Mouse (Mus musculus) midbrain, embryonic 11.5 days (tissue): Measurements from ENCODE around the gene Cplane1. TPM values are rescaled to one million over a fixed set of nuclear protein-coding genes. Genes with fewer than 3 reads are reported as not detected.
A peak's percentile ranks its signal among the peaks of the same experiment; 100 is the strongest.
"Not testable (repeated sequence)": the region's sequence is repeated elsewhere in the genome, so short reads cannot be mapped to it uniquely, and the experiment has no call there.

ENCODE experiments used
- ATAC-seq: fragments of 200-750 bp; cut with Nextera tagmentation; 2 replicates; pipeline ENCODE4 v1.8.0; 2017; ENCODE audit warnings: moderate TSS enrichment, moderate library complexity; ENCODE audit not compliant: low FRiP score
- DNase-seq: peaks from one replicate; pipeline ENCODE4 v3.0.0; 2015; ENCODE audit warnings: low spot score; ENCODE audit errors: missing footprints
- H3K27ac ChIP-seq: fragments of 300-500 bp; sonication (generic); 2 replicates; pipeline ENCODE4 v1.5.1; 2014; ENCODE audit warnings: low read depth, low read length
- H3K27me3 ChIP-seq: fragments of 300-500 bp; sonication (generic); 2 replicates; pipeline ENCODE4 v1.6.1; 2014; ENCODE audit warnings: mild to moderate bottlenecking, low read length, moderate library complexity, mixed read lengths; ENCODE audit not compliant: control insufficient read depth, insufficient read depth
- H3K36me3 ChIP-seq: fragments of 300-500 bp; sonication (generic); 2 replicates; pipeline ENCODE4 v1.6.1; 2014; ENCODE audit warnings: mild to moderate bottlenecking, low read length, moderate library complexity, mixed read lengths; ENCODE audit not compliant: control insufficient read depth, insufficient read depth
- H3K4me1 ChIP-seq: fragments of 300-500 bp; sonication (generic); 2 replicates; pipeline ENCODE4 v1.6.1; 2014; ENCODE audit warnings: low read length; ENCODE audit not compliant: control insufficient read depth, insufficient read depth
- H3K4me2 ChIP-seq: fragments of 300-500 bp; sonication (generic); 2 replicates; pipeline ENCODE4 v1.6.1; 2014; ENCODE audit warnings: mild to moderate bottlenecking, moderate library complexity
- H3K4me3 ChIP-seq: fragments of 300-500 bp; sonication (generic); 2 replicates; pipeline ENCODE4 v1.5.1; 2014; ENCODE audit warnings: low read depth, low read length
- H3K9ac ChIP-seq: fragments of 300-500 bp; sonication (generic); 2 replicates; pipeline ENCODE4 v1.6.1; 2014; ENCODE audit warnings: low read length
- H3K9me3 ChIP-seq: fragments of 300-500 bp; sonication (generic); 2 replicates; pipeline ENCODE4 v1.6.1; 2016; ENCODE audit warnings: low read length; ENCODE audit not compliant: control insufficient read depth
- WGBS: fragments of 180-500 bp; shearing (Covaris S2); extraction: QIAGEN DNeasy Blood & Tissue Kit; methylation state at CpG from one replicate; pipeline ENCODE4 v1.1.7; 2014; 5-methylcytosine and 5-hydroxymethylcytosine counted together
- polyA plus RNA-seq: library from polyadenylated mRNA; unstranded; fragments of >200 nt; fragmentation: Nextera tagmentation; extraction: Ambion mirVana; gene quantifications from 2 replicates; pipeline ENCODE4 v1.2.1, GENCODE M21; 2014

The Cplane1 gene
- polyA plus RNA-seq, 1 experiment from 2014 or later = 11.4 TPM

DNA sequence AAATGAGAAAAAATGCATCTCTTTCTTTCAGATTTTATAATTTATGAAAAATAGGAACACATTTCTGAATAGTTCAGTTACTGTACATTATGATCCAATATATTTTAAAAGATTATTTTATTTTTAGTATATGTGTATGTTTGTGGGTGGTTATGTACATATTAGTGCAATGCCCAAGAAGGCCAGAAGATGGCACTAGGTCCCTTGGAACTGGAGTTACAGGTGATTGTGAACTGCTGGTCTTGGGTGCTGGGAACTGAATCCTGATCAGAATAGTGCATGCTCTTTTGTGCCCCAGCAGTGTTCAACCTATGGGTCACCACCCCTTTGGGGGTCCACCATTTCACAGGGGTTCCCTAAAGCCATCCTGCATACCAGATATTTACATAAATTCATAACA, 31.4 kb downstream of the Cplane1 start:
- no peaks in the 10 kb centered on the region for H3K4me1 ChIP-seq
- ATAC-seq (no peak), DNase-seq (no peak)

DNA sequence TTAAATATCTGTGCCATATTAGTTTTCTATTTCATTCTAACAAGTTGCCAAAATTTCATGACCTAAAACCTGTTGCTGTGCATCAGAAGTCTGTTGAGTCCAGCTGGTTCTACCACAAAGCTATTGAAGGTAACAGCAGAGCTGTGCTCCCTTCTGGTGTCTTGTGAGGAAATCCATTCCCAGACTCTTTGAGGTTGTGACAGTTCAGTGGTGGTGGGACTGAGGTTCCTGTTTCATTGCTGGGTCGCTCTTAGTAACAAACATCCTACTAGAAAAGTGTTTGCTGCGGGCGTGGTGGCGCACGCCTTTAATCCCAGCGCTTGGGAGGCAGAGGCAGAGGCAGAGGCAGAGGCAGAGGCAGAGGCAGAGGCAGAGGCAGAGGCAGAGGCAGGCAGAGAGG, 39.5 kb downstream of the Cplane1 start:
- WGBS = 89% methylated on average over 6 of the region's 6 CpGs
- Histone ChIP-seq H3K4me2 (no peak overlapping the region), H3K9ac (no peak overlapping the region), H3K9me3 (no peaks in the 10 kb centered on the region), H3K4me3 (no peak overlapping the region), H3K4me1 (no peaks in the 10 kb centered on the region), H3K36me3 (peaks cover 10% of the 10 kb centered on the region; the same call in 1 of the 2 replicates), H3K27me3 (no peaks in the 10 kb centered on the region), H3K27ac (no peak overlapping the region)
- no peak for ATAC-seq
- no peak for DNase-seq

More for the DNA sequence above, 31.4 kb downstream of the Cplane1 start:
- peaks cover 28% of the 10 kb centered on the region for H3K36me3 ChIP-seq
- H3K4me3 ChIP-seq = no peak overlapping the region
- no peak overlapping the region for H3K9ac ChIP-seq
- H3K9me3 ChIP-seq = no peaks in the 10 kb centered on the region
- no peaks in the 10 kb centered on the region for H3K27me3 ChIP-seq
- H3K27ac ChIP-seq = no peak overlapping the region
- H3K4me2 ChIP-seq = no peak overlapping the region

DNA sequence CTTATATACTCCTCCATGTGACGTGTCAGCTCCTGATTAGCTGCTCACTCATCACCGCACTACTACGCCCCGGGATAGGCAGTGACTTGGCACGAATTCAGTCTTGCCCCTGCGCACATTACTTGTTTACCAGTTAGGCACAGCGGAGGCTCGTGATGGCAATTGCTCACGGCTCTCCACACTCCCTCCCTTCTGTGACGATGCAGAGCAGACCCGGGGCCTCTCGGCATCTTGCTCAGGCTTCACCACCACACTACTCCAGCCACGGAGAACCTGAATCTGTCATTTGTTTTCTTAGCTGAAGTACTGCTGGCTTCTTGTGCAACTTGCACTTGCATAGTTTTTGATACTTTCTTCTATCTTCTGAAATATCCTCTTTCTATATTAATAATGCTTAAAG, 45.9 kb downstream of the Cplane1 start:
- H3K4me1 ChIP-seq = no peaks in the 10 kb centered on the region
- H3K4me3 ChIP-seq = no peak overlapping the region
- DNase-seq (no peak), ATAC-seq (no peak)
- no peaks in the 10 kb centered on the region for H3K27me3 ChIP-seq
- WGBS = 96% methylated on average over 13 of the region's 13 CpGs
- no peak overlapping the region for H3K27ac ChIP-seq
- no peak overlapping the region for H3K4me2 ChIP-seq
- peaks cover 4% of the 10 kb centered on the region; the same call in 1 of the 2 replicates for H3K36me3 ChIP-seq
- no peaks in the 10 kb centered on the region for H3K9me3 ChIP-seq
- no peak overlapping the region for H3K9ac ChIP-seq

DNA sequence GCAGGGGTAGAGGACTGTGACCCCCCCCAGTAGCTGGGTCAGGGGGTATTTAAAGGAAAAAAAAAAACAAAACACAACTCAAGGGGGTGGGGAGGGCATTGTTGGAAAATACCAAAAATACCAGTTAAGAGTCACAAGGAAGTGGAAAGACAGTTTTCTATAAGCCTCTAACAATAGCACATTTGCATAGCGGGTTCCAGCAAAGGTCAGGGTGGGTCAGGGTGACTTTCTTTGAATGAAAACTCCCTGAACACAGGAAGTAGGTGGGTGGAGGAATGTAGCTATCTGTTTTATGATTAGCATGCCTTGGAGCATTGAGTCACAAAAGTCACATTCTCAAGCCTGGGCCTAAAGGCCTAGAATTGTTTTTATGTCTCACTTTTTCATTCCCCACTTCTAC, 65.3 kb downstream of the Cplane1 start:
- not testable (repeated sequence) for H3K27me3 ChIP-seq, H3K4me1 ChIP-seq, DNase-seq, ATAC-seq, H3K4me3 ChIP-seq, H3K9me3 ChIP-seq, H3K9ac ChIP-seq, H3K4me2 ChIP-seq, H3K27ac ChIP-seq
- WGBS = 86% methylated on average over 1 of the region's 1 CpGs
- H3K36me3 ChIP-seq = peaks cover 24% of the 10 kb centered on the region

DNA sequence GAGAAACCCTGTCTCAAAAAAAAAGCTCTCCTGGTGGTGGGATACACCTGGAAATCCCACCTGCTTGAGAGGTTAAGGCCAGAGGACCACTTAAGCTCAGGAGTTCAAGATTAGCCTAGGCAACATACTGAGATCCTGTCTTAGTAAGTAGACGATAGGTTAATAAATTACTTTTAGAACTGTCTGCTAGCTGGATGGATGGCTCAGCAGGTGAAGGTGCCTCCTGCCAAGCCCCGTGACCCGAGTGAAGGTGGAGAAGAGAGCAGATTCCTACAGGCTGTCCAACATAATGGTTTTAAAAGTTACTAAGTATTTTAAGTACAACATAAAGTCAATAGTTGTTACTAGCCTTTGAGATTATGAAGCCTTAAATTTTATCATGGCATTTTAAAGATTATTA, 97.0 kb downstream of the Cplane1 start:
- Histone ChIP-seq H3K4me1 (no peaks in the 10 kb centered on the region), H3K27me3 (no peaks in the 10 kb centered on the region), H3K4me3 (no peak overlapping the region), H3K9ac (no peak overlapping the region), H3K27ac (no peak overlapping the region), H3K9me3 (no peaks in the 10 kb centered on the region), H3K36me3 (peaks cover 8% of the 10 kb centered on the region; the same call in 1 of the 2 replicates), H3K4me2 (no peak overlapping the region)
- no peak for ATAC-seq
- 89% methylated on average over 3 of the region's 3 CpGs for WGBS
- no peak for DNase-seq

DNA sequence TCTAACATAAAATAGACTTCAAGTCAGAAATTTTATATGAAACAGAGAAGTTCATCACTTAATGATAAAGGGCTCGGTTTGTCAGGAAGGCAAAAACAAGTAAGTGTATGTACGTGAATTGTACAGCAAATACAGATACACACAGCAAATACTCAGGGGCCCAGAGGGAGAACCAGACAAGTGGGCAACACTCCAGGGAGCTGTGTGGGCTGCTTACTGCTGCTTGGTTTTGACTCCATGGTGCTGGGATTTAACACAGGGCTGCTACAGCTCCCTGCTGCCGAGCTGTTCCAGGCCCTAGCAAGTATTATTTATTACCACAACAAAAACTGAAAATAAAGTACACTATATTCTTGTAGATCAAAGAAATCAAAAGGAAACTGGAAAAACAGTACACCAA, 98.3 kb downstream of the Cplane1 start:
- DNase-seq = no peak
- Histone ChIP-seq H3K27me3 (no peaks in the 10 kb centered on the region), H3K27ac (no peak overlapping the region), H3K4me2 (no peak overlapping the region), H3K36me3 (peaks cover 8% of the 10 kb centered on the region; the same call in 1 of the 2 replicates), H3K4me1 (no peaks in the 10 kb centered on the region), H3K4me3 (no peak overlapping the region), H3K9ac (no peak overlapping the region), H3K9me3 (no peaks in the 10 kb centered on the region)
- no peak for ATAC-seq
- 94% methylated on average over 3 of the region's 3 CpGs for WGBS

DNA sequence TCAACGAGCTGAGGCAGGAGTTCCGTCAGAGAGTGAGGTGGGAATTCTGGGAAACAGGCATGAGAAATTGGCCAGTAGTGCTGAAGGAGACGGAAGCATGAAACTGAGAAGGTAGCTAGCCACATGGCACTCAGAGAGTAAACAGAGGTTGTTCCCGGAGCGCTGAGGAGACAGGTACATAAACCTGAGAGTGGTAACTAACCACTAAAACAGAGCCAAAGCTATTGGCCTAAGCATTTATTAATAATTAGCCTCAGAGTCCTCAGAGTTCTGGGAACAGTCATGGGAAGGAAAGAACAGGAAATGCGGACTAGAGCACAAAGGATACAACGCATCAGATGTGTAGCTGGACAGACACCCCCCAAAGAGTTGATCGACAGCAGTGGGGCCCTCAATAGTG, 99.3 kb downstream of the Cplane1 start:
- Histone ChIP-seq H3K9me3 (no peaks in the 10 kb centered on the region), H3K4me3 (no peak overlapping the region), H3K36me3 (peaks cover 8% of the 10 kb centered on the region; the same call in 1 of the 2 replicates), H3K4me1 (no peaks in the 10 kb centered on the region), H3K27me3 (no peaks in the 10 kb centered on the region), H3K4me2 (no peak overlapping the region), H3K9ac (no peak overlapping the region), H3K27ac (no peak overlapping the region)
- WGBS = 94% methylated on average over 8 of the region's 8 CpGs
- ATAC-seq (no peak), DNase-seq (no peak)

DNA sequence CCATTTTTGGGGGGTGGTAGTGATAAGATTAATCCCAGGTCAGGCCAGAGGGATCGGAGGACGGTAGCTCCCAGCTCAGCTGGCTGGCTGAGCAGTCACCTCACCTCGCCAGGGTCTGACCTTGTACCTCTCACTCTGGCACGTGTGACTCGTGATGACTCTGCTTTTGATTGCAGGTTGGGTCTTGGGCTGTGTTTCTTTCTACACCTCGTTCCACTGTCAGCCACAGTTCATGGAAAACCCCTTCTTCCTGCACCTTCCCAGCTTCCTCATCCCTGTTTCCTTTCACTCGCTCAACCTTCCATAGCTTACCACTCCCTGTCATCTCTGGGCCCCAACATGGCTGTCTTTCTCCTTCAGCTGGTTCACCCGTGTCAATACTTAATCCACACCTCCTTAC, 103.0 kb downstream of the Cplane1 start:
- H3K27me3 ChIP-seq = no peaks in the 10 kb centered on the region
- H3K36me3 ChIP-seq = no peaks in the 10 kb centered on the region; the same call in 1 of the 2 replicates
- H3K4me1 ChIP-seq = no peaks in the 10 kb centered on the region
- 91% methylated on average over 8 of the region's 8 CpGs for WGBS
- H3K4me3 ChIP-seq = no peak overlapping the region
- ATAC-seq (no peak), DNase-seq (peak; percentile 65)
- H3K27ac ChIP-seq = no peak overlapping the region
- no peak overlapping the region for H3K9ac ChIP-seq
- no peaks in the 10 kb centered on the region for H3K9me3 ChIP-seq
- no peak overlapping the region for H3K4me2 ChIP-seq

DNA sequence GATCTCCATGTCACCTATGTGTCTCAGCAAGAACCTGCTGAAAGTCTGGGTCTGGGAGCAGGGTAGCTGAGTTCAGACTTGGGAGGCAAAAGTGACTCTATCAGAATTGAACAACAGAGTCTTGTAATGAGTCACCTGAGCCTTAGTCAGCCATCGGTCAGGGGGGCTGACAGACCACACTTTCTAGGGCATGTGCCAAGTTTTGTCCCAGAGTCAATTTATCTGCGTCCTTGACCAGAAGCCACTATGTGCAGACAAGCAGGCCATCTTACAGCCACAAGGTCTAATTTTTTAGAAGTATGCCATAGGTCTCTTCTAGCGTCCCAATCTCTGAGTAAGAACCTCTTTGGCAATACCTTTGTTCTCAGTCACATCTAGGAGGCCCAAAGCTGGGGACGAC, 109.0 kb downstream of the Cplane1 start:
- H3K4me1 ChIP-seq, H3K27ac ChIP-seq, H3K9me3 ChIP-seq, H3K4me2 ChIP-seq, H3K27me3 ChIP-seq, H3K9ac ChIP-seq, ATAC-seq, DNase-seq, H3K4me3 ChIP-seq, H3K36me3 ChIP-seq: not testable (repeated sequence)
- 97% methylated on average over 4 of the region's 4 CpGs for WGBS
